Mouse (Mus musculus) cerebellum, adult 18-20 months (tissue): ENCODE data around the gene Ncan.

ENCODE experiments used
- DNase-seq, 2 experiments: peaks; one replicate each; pipeline ENCODE4 v3.0.0; 2021

Ncan gene

GRCm38 (mm10) chr8:70120667-70121066 is at the start of gene Ncan:
Ncan (minus strand) TSS chr8:70120873.
- DNase-seq = peak; percentile 88 to 90

GRCm38 (mm10) chr8:70170116-70170515 is 49.4 kb upstream of the Ncan start:
- DNase-seq = no peak

GRCm38 (mm10) chr8:70166504-70167110 is 45.9 kb upstream of the Ncan start:
- peak; percentile 66 to 79 for DNase-seq

- DNase-seq = no peak
Measured at GRCm38 (mm10) chr8:70163316-70163715, 42.6 kb upstream of the Ncan start.

- DNase-seq = no peak
Measured at GRCm38 (mm10) chr8:70160015-70160414, 39.3 kb upstream of the Ncan start.

GRCm38 (mm10) chr8:70159211-70159610 is 38.5 kb upstream of the Ncan start:
- no peak for DNase-seq

GRCm38 (mm10) chr8:70158069-70158853 is 37.6 kb upstream of the Ncan start:
- peak; percentile 34 to 58 for DNase-seq

- no peak for DNase-seq
Measured at GRCm38 (mm10) chr8:70157240-70157800, 36.6 kb upstream of the Ncan start.

- peak in 1 of 2 experiments; percentile 56 for DNase-seq
Measured at GRCm38 (mm10) chr8:70152537-70153257, 32.0 kb upstream of the Ncan start.

GRCm38 (mm10) chr8:70150158-70150557 is 29.5 kb upstream of the Ncan start:
- no peak for DNase-seq

- no peak for DNase-seq
Measured at GRCm38 (mm10) chr8:70147678-70148607, 27.3 kb upstream of the Ncan start.

- DNase-seq = no peak
Measured at GRCm38 (mm10) chr8:70139981-70140380, 19.3 kb upstream of the Ncan start.

GRCm38 (mm10) chr8:70139026-70139857 is 18.6 kb upstream of the Ncan start, which contains the start of the genes Rfxank, Borcs8 and Mef2b:
Rfxank (minus strand) TSS chr8:70139154.
Borcs8 (plus strand) TSS chr8:70139499.
Mef2b (plus strand) TSS chr8:70139711.
- peak; percentile 99 for DNase-seq

GRCm38 (mm10) chr8:70137890-70138289 is 17.2 kb upstream of the Ncan start:
- no peak for DNase-seq

GRCm38 (mm10) chr8:70136591-70136990 is 15.9 kb upstream of the Ncan start:
- no peak for DNase-seq

- DNase-seq = no peak
Measured at GRCm38 (mm10) chr8:70134931-70135330, 14.3 kb upstream of the Ncan start.

- no peak for DNase-seq
Measured at GRCm38 (mm10) chr8:70134086-70134485, 13.4 kb upstream of the Ncan start.

- DNase-seq = peak; percentile 85 to 88
Measured at GRCm38 (mm10) chr8:70131166-70131883, 10.7 kb upstream of the Ncan start, which contains the start of gene Nr2c2ap. Nr2c2ap (plus strand) TSS chr8:70131333.

- DNase-seq = no peak
Measured at GRCm38 (mm10) chr8:70130066-70130465, 9.4 kb upstream of the Ncan start.

GRCm38 (mm10) chr8:70129309-70129952 is 8.8 kb upstream of the Ncan start:
- DNase-seq = peak; percentile 47
